Mouse (Mus musculus) neural tube, embryonic 14.5 days (tissue): ENCODE measurements around the gene Pop7. TPM values are rescaled to one million over a fixed set of nuclear protein-coding genes. Genes with fewer than 3 reads are reported as not detected.

Source experiments
- ATAC-seq: fragments of 200-750 bp; cut with Nextera tagmentation; 2 replicates; pipeline ENCODE4 v1.8.0; 2017; ENCODE audit warnings: low read depth, mild to moderate bottlenecking, moderate TSS enrichment, moderate library complexity
- H3K27ac ChIP-seq: fragments of 300-500 bp; sonication (generic); 2 replicates; pipeline ENCODE4 v1.5.1; 2014; ENCODE audit warnings: low read depth, mild to moderate bottlenecking, control low read depth, low read length, moderate library complexity, mixed read lengths
- H3K27me3 ChIP-seq: fragments of 300-500 bp; sonication (generic); 2 replicates; pipeline ENCODE4 v1.6.1; 2014; ENCODE audit warnings: low read length; ENCODE audit not compliant: control insufficient read depth, insufficient read depth
- H3K36me3 ChIP-seq: fragments of 300-500 bp; sonication (generic); 2 replicates; pipeline ENCODE4 v1.6.1; 2014; ENCODE audit warnings: low read length, mixed read lengths; ENCODE audit not compliant: control insufficient read depth, insufficient read depth
- H3K4me1 ChIP-seq: fragments of 300-500 bp; sonication (generic); 2 replicates; pipeline ENCODE4 v1.6.1; 2014; ENCODE audit warnings: low read length; ENCODE audit not compliant: control insufficient read depth, insufficient read depth
- H3K4me2 ChIP-seq: fragments of 300-500 bp; sonication (generic); 2 replicates; pipeline ENCODE4 v1.6.1; 2014; ENCODE audit warnings: mild to moderate bottlenecking, low read depth, low read length, control low read depth
- H3K4me3 ChIP-seq: fragments of 300-500 bp; sonication (generic); 2 replicates; pipeline ENCODE4 v1.5.1; 2014; ENCODE audit warnings: low read depth, low read length, control low read depth, mixed read lengths
- H3K9ac ChIP-seq: fragments of 300-500 bp; sonication (generic); replicated peaks from 2 replicates; pipeline ENCODE4 v1.6.1; 2014; ENCODE audit warnings: low read depth, mild to moderate bottlenecking, control low read depth, low read length, mixed read lengths
- H3K9me3 ChIP-seq: fragments of 300-500 bp; sonication (generic); 2 replicates; pipeline ENCODE4 v1.6.1; 2016; ENCODE audit warnings: low read length; ENCODE audit not compliant: control insufficient read depth
- WGBS: fragments of 180-500 bp; shearing (Covaris S2); extraction: QIAGEN DNeasy Blood & Tissue Kit; methylation state at CpG from one replicate; pipeline ENCODE4 v1.1.7; 2014; 5-methylcytosine and 5-hydroxymethylcytosine counted together
- polyA plus RNA-seq: library from polyadenylated mRNA; unstranded; fragments of >200 nt; fragmentation: Nextera tagmentation; extraction: Ambion mirVana; gene quantifications from 2 replicates; pipeline ENCODE4 v1.2.1, GENCODE M21; 2014

The Pop7 gene
- polyA plus RNA-seq, 1 experiment from 2014 or later: 98.3 TPM

DNA sequence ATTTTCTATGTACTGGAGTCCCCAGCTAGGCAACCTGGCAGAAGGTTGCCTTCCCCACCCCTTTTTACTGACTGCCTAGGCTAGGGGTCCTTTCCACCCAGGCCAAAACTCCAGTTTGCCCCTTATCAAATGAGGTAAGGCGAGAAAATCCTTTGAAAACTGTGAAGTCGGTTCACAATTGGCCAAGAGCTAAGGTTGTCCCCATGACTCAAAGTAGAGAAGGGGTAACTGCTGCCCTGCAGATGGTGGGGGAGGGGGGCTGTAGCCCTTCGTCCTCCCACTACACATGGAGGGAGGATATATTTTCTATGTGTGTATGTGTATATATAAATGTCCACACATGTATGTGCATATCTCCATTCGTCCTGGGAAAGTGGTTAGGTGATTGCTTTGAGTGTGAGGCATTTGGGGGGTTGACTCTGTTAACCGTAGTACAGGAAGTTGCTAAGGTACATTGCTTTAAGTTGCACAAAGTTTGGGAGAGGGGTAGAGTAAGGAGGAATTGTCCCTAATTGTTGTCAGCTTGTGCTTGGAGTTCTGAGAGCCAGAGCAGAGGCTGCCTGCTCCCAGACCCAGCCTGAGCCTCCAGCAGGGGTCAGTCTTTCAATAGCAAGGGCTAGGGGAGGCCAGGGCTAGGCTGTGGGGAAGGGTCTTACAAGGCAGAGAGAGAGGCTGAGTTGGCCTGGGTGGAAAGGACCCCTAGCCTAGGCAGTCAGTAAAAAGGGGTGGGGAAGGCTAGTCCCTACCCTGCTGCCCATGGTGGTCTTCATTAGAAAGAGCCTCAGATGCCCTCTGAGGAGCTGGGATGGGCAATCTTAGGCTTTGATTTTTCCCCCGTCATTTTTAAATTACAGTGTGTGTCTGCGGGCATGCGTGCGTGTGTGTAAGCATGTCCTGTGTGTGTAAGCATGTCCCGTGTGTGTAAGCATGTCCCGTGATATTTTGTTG lies 10.8 kb upstream of the Pop7 start:
- Histone ChIP-seq H3K36me3 (no peaks in the 10 kb centered on the region; the same call in 1 of the 2 replicates), H3K27ac (no peak overlapping the region), H3K4me1 (peaks cover 32% of the 10 kb centered on the region), H3K9ac (no peak overlapping the region), H3K4me2 (peak overlapping the region; percentile 18; the same call in 1 of the 2 replicates), H3K4me3 (no peak overlapping the region; the same call in 1 of the 2 replicates), H3K9me3 (no peaks in the 10 kb centered on the region), H3K27me3 (no peaks in the 10 kb centered on the region)
- WGBS: 86% methylated on average over 11 of the region's 11 CpGs
- 0 out of 2 replicates have a peak, but pooled peaks have one; percentile 39 for ATAC-seq

DNA sequence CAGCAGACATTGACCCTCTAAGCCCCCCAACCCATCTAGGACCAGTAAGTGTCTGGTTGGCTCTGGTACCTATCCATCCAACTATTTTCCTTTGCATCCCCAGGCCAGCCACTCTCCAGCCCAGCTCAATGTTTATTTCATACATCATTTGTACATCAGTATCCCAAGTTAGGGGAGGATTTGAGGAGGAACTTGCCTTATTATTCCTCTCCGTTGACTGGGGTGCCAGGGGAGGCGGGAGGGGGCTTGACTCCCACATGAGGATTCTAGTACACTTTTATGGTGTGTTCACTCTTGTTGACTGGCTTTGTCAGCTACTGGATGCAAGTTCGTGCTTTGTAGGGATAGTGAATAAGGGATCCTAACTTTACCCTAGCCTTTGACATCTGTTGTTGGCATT lies 9.4 kb upstream of the Pop7 start:
- Histone ChIP-seq H3K36me3 (no peaks in the 10 kb centered on the region; the same call in 1 of the 2 replicates), H3K27ac (no peak overlapping the region), H3K9me3 (no peaks in the 10 kb centered on the region), H3K4me3 (peak overlapping the region; percentile 99), H3K4me2 (peak overlapping the region; percentile 95), H3K27me3 (no peaks in the 10 kb centered on the region), H3K4me1 (peaks cover 32% of the 10 kb centered on the region), H3K9ac (peak overlapping the region; percentile 98; the same call in 1 of the 2 replicates)
- WGBS: 54% methylated on average over 3 of the region's 3 CpGs
- no peak for ATAC-seq

- peak overlapping the region; percentile 85 for H3K27ac ChIP-seq
- peak; percentile 32 for ATAC-seq
- peak overlapping the region; percentile 99 for H3K4me3 ChIP-seq
- peaks cover 32% of the 10 kb centered on the region for H3K4me1 ChIP-seq
- no peaks in the 10 kb centered on the region for H3K27me3 ChIP-seq
- no peaks in the 10 kb centered on the region; the same call in 1 of the 2 replicates for H3K36me3 ChIP-seq
- under 1% methylated on average over 27 of the region's 83 CpGs for WGBS
- H3K9me3 ChIP-seq: no peaks in the 10 kb centered on the region
- peak overlapping the region; percentile 95 for H3K4me2 ChIP-seq
- peak overlapping the region; percentile 98 for H3K9ac ChIP-seq
Observed at GRCm38 (mm10) chr5:137510573-137511390, 8.5 kb upstream of the Pop7 start.

- peak; percentile 75 for ATAC-seq
- Histone ChIP-seq H3K9me3 (no peaks in the 10 kb centered on the region), H3K4me3 (peak overlapping the region; percentile 99), H3K27me3 (no peaks in the 10 kb centered on the region), H3K4me1 (peaks cover 29% of the 10 kb centered on the region), H3K36me3 (no peaks in the 10 kb centered on the region; the same call in 1 of the 2 replicates), H3K9ac (peak overlapping the region; percentile 98), H3K27ac (peak overlapping the region; percentile 85), H3K4me2 (peak overlapping the region; percentile 39)
- 1% methylated on average over 41 of the region's 52 CpGs for WGBS
Observed at GRCm38 (mm10) chr5:137510014-137510501, 7.7 kb upstream of the Pop7 start.

DNA sequence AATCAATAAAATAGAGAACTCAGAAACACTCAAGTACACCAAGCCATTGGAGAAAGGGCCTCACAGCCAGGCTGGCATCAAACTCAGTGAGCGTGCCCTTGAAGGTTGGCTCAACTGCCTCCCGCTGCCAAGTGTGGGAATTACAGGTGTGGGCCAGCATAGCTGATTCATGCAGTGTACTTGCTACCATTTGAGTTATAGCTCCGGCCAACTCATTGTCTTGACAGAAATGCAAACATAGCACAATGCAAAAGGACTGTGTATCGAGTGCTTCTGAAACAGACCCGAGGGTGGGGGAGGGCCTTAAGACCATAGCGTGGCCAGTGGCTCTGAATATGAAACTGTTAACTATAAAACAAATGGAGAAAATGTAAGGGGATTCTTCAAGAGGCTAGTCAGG lies 1.7 kb upstream of the Pop7 start:
- 89% methylated on average over 6 of the region's 6 CpGs for WGBS
- no peak overlapping the region for H3K27ac ChIP-seq

DNA sequence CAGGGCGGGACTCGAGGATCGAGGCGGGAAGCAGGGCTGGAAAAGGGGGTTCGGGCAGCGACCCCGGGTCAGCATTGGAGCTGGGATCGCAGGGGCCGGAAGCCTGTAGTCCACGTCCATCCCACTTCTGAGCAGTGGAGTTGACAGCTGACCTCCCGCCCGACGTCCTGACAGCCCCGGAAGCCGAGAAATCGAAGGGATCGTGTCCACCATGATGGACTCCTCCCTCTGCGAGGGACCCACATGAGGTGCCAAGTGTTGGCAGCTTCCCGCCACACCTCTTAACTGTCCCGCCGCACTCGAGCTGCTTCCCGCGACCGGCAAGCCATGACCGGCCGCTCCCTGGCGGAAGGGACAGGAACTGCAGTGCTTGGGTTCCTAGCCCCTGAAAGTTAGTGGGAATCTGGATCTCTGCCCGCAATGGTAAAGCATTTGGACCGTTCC lies 371 bp upstream of the Pop7 start:
- Histone ChIP-seq H3K36me3 (no peaks in the 10 kb centered on the region), H3K9me3 (no peaks in the 10 kb centered on the region), H3K27me3 (no peaks in the 10 kb centered on the region), H3K9ac (peak overlapping the region; percentile 69), H3K4me2 (peak overlapping the region; percentile 57), H3K4me1 (peaks cover 6% of the 10 kb centered on the region; the same call in 1 of the 2 replicates), H3K27ac (peak overlapping the region; percentile 93), H3K4me3 (peak overlapping the region; percentile 53)
- WGBS: 0% methylated on average over 25 of the region's 30 CpGs
- peak; percentile 83 for ATAC-seq

More for the DNA sequence above, 1.7 kb upstream of the Pop7 start:
- no peak overlapping the region for H3K4me2 ChIP-seq
- no peaks in the 10 kb centered on the region for H3K36me3 ChIP-seq
- no peaks in the 10 kb centered on the region for H3K9me3 ChIP-seq
- peaks cover 6% of the 10 kb centered on the region; the same call in 1 of the 2 replicates for H3K4me1 ChIP-seq
- H3K27me3 ChIP-seq: no peaks in the 10 kb centered on the region
- no peak for ATAC-seq
- no peak overlapping the region for H3K9ac ChIP-seq
- H3K4me3 ChIP-seq: no peak overlapping the region

DNA sequence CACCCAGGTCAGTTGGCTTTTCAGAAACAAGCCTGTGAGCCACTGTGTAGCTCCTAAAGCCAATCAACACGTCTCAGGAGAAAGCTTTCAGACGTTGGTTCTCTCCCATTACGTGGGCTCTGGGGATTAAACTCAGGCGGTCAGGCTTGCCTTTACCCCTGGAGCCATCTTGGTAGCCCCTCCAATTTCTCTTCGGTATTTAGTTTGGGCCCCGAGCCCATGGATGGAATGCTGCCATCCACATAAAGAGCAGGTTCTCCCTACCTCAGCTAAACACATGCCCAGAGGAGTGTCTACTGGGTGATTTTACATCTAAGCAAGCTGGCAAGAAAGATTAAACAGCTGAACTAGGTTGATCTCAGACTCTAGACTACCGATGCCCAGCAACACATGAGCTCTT lies 2.1 kb downstream of the Pop7 start:
- ATAC-seq: no peak
- Histone ChIP-seq H3K27ac (no peak overlapping the region), H3K4me3 (no peak overlapping the region), H3K9ac (no peak overlapping the region), H3K4me2 (no peak overlapping the region), H3K9me3 (no peaks in the 10 kb centered on the region), H3K36me3 (no peaks in the 10 kb centered on the region), H3K27me3 (no peaks in the 10 kb centered on the region), H3K4me1 (peaks cover 6% of the 10 kb centered on the region; the same call in 1 of the 2 replicates)
- 92% methylated on average over 7 of the region's 7 CpGs for WGBS

DNA sequence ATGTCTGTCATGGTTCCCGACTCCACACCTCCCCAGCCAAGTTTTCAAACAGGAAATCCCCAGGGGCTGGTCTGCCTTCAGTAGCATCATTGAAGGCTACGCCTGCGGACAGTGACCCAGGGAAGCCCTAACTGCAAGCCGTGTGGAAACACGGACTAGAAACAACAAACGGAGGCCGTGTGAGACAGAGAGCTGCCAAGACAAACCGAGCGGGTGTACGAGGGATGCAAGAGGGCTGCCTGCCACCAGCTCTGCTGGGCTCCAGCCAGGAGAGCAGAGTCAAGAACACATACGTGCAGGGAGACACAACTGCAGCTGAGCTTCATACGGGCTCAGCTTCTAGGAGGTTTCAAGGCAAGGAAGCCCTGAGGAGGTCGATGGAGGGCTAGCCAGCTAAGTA lies 8.5 kb downstream of the Pop7 start:
- no peaks in the 10 kb centered on the region for H3K4me1 ChIP-seq
- no peak overlapping the region for H3K27ac ChIP-seq
- H3K9me3 ChIP-seq: no peaks in the 10 kb centered on the region
- no peak overlapping the region for H3K4me2 ChIP-seq
- ATAC-seq: no peak
- no peak overlapping the region for H3K4me3 ChIP-seq
- H3K36me3 ChIP-seq: no peaks in the 10 kb centered on the region
- no peaks in the 10 kb centered on the region for H3K27me3 ChIP-seq
- H3K9ac ChIP-seq: 0 out of 2 replicates have a peak overlapping the region, but pooled peaks have one; percentile 8
- 75% methylated on average over 13 of the region's 13 CpGs for WGBS
